Mouse (Mus musculus): ENCODE data around the gene Ncapg.

Ncapg gene

DNA sequence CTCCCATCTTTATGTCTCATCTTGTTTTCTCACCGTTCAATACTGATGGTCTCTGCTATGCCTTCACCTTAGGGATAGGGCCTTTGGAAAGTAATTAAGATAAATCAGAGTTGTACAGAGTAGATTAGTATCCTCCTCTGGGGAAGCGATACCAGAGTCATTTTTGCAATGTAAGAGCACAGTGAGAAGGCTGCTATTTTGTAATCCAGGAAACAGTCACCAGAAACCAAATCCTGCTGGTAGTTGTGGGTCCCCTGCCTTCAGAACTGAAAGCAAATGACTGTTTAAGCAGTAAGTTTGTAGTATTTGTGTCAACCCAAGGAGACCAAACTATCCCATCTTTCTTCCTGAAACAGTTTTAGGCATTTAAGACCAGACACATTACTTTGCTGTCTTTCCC lies 39.9 kb downstream of the Ncapg start:
- no peak for DNase-seq

DNA sequence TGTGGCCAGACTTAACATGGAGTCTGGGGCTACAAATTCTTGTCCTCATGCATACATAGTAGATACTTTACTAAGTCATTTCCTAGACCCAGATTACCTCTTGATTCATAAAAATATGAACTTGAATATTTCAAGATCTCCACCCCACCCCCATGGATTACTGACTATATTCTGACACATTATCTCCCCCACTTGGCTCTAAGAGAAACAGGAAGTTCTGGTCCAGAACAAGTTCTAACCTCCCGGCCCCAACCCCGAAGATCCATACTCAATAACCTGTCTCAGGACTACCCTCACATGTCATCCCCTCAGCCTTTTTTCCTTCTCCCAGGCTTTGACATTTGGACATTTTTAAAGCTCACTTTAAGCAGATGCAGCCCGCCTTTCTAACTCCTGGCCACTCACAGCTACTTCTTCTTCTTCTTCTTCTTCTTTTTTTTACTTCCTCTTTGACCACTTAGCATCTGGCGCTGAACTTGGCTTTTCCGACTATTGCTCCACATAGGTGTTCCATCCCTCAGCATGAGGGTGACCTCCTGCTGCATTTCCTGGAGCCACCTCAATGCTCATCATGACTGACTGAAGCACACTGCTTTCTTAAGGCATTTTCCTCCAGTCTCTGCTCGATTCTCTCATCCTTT lies 49.2 kb downstream of the Ncapg start:
- no peak for DNase-seq

DNA sequence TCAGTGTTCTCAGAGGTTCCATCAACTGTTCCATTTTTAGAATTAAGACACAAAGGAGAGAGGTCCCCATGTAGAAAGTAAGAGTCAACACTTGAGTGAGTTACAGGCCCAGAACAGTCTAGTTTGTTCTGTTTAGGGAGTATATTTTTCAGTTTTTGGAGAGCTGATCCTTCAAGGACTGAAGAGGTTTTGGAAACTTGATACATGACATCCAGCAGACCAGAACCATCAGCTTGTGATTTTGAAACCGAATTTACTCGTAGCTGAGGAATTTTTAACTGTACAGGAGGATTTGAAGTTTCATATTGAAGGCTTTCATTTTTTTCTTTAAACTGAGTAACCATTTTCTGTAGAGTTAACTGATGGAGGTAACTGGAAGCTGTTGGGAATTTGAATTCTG lies 64.0 kb downstream of the Ncapg start:
- no peak for DNase-seq

DNA sequence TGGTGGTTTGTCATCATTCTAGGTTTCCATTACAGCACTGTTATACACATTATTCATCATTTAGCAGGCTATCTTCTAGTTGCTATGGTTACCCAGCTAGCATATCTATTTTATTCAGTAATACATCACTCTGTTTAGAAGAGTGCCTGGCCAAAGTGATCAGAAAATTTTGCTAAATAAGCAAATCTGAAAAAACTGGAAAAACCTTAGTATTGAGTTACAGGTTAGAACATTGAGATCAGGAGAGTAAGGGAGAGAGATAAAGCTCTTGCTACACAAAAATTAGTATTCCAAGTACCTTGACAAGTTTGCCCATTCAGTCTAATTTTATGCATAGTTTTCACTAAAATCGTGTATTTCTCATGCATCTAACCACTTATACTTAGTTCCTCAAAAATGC lies 68.2 kb downstream of the Ncapg start:
- no peak for DNase-seq

Data from retina, postnatal 1 day (tissue).